Mouse (Mus musculus): ENCODE measurements at regions not wholly inside any gene's neighbourhood (a gene's known extent, or its start where the extent isn't known, plus 50 kb on each side); places are given as distances from the start of the nearest gene placed in this dataset.

DNA sequence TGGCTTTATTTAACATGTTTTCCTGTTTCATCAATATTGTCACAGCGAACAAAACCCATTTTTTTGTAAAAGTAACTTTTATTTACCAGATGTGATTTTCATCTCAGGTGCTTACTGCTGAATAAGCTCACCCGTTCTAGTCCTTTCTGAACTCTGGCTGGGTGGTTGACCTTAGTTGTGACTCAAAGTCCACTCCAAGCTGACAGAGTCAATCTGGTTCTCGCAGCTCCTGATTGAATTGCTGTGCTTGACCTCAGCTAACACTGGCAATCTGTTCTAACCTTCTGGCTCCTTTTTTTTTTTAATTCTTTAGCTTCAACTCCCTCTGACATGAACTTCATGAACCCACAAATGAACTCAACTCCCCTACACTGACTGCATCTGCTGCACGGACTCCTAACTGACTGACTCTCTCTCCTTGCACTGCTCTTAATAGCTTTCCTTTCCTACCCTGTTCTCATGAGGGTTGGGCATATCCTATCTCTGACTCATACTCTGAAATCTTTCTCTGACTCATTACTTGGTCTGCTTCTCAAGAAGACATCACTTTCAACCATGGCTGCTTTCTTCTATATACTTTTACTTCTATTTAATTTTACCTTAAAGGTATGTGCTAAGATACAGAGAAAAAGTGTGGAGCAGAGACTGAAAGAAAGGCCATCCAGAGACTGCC, 65.4 kb upstream of the Tacr3 start:
- Histone ChIP-seq H3K4me2 (ENCODE audit: low read length) (no peak overlapping the region), H3K9me3 (replicated peaks; ENCODE audit: control insufficient read depth, low read length) (no peaks in the 10 kb centered on the region), H3K36me3 (ENCODE audit: control insufficient read depth, insufficient read depth, low read length) (no peaks in the 10 kb centered on the region), H3K4me3 (ENCODE audit: low read depth, low read length) (no peak overlapping the region), H3K27me3 (replicated peaks; ENCODE audit: control insufficient read depth, insufficient read depth, low read length) (no peaks in the 10 kb centered on the region), H3K27ac (ENCODE audit: low read depth, low read length) (no peak overlapping the region), H3K4me1 (ENCODE audit: control insufficient read depth, insufficient read depth, low read length) (no peaks in the 10 kb centered on the region), H3K9ac (ENCODE audit: low read length) (no peak overlapping the region)
- no peak for DNase-seq (ENCODE audit: low spot score)
- WGBS: 90% methylated on average over 4 of the region's 4 CpGs
- no peak for ATAC-seq
